Mouse (Mus musculus): ENCODE data around the gene Uevld.
"Not testable (repeated sequence)": the region's sequence is repeated elsewhere in the genome, so short reads cannot be mapped to it uniquely, and the experiment has no call there.

Gene Uevld

DNA sequence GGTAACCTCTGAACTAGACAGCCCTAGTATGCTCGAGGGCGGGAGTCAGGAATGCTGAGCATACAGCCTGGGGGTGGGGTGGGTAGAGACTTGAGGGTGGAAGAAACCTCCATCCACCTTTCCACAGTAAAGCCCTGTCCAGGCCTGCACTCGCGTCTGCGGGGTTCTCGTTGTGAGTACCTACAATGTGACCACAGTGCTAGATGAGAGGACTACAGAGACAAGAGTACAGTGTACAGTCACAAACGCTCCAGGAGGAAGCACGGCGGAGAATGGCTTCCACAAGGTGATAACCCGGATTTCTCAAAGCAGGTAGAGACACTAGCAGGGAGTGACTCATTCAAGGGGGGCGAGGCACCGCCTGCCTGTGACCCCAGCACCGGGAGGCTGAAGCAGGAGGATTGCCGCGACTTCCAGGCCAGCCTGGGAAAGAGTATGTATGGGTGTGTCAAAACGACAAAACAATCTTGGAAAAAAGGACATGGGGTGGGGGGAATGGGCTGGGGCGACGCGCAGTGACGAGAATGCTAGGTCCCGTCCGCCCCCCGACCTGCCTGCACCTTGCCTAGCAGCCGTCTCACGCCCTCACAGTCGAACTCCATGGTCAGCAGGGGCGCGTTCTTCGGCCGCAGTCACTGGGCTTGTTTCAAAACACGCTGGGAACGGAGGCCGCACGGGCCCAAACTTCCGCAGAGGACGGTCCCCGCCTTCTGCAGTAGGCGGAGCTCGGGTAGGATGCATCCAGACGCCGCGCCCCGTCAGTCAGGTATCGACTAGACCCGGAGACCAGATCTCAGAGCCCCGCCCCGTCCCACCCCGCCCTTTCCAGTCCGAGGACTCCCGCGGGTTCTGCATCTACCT, at the start of gene Uevld:
Gene Uevld (minus strand): TSS at position 697 of the 861 bp plus-strand sequence.
- DNase-seq (ENCODE audit: low read depth, low spot score) = peak; percentile 82

DNA sequence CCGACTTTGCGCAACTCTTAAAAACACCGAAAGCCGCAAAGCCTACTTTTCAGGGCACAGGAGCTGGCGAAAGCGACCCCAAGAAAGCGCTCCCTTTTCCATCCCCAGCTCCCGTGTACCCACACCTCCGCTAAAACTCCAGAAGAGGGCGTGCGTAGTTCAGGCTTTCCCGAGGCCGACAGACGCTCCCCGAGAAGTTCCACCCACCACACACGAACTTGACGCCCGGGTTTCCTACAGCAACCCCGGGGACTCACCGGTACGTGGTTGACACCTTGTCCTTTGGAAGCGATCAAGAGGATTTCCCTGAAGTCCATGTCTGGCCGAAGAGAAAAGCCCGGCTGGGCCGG, 49.5 kb upstream of the Uevld start:
- no peak for DNase-seq (ENCODE audit: low read depth, low spot score)

DNA sequence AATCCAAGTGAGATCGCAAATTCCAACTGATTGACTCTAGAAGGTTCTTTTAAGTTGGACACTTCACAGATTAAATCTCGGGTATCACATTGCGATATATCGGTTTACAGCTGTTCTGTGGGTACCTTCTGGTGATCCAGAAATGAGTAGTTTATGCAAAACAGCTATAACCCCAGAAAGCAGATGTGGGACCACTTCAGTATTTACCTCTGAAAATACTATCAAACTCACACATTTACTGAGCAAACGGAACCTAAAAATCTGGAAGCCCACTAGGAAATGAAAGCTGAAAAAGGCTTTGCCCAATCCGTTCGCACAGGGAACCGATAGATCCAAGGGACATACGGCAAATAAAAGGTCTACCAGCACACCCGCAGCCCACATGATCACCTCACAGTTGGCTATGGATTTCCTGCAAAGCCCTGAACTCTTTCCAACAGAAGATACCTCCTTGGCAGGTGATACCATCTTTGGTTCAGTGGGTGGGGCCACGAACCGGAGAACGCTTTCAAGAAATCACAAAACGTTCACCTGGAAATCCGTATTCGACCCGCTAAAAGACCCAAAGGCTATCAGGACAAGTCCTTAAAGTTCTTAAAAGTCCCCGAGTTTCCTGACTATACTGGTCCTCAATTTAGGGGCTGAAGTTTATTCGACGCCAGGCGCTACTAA, 48.9 kb upstream of the Uevld start:
- no peak for DNase-seq (ENCODE audit: low read depth, low spot score)

DNA sequence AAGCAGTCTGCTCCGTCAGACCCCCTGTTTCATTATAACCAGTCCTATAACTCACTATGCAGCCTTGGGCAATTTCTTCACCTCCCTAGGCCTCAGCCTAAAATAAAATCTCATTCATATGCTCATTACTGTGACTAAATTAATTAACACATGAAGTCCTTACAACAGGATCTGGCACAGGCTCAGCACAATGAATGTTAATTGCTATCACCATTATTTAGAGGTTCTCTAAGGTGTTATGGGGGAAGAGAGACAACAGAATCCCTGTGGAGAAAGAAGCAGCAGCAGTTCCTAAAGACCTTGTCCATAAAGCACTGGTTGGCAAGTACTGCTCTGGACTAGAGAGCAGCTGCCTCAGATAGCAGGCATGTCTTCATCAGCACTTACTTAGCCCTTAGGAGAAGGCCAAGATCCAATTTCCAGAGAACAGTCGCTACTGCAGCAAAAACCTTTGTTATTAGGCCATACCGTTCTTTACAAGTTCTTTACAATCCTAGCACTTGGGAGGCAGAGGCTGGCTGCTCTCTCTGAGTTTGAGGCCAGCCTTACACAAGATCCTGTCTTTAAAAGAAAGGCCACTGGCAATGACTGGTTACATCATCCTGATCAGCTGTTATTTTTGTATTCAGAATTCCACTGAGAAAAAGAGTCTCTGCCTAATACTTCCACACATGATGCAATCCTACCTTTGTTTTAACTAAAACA, 45.2 kb upstream of the Uevld start:
- no peak for DNase-seq (ENCODE audit: low read depth, low spot score)

DNA sequence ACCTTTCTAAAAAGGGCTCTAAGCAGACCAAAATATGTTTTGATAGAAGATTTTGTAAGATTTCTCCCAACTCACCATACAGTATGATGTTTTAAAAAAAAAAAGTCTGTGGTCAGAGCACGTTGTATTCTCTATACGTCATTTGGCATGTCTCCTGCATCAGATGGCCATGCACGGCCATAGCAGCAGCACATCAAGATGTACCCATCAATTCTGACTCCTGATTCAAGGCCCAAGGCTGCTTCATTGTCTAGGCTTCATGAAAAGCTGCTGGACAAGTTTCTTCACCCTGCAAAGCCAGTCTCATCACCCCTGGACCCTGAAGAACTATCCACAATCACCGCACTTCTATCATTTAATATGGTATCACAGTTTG, 43.6 kb upstream of the Uevld start:
- DNase-seq (ENCODE audit: low read depth, low spot score) = no peak

DNA sequence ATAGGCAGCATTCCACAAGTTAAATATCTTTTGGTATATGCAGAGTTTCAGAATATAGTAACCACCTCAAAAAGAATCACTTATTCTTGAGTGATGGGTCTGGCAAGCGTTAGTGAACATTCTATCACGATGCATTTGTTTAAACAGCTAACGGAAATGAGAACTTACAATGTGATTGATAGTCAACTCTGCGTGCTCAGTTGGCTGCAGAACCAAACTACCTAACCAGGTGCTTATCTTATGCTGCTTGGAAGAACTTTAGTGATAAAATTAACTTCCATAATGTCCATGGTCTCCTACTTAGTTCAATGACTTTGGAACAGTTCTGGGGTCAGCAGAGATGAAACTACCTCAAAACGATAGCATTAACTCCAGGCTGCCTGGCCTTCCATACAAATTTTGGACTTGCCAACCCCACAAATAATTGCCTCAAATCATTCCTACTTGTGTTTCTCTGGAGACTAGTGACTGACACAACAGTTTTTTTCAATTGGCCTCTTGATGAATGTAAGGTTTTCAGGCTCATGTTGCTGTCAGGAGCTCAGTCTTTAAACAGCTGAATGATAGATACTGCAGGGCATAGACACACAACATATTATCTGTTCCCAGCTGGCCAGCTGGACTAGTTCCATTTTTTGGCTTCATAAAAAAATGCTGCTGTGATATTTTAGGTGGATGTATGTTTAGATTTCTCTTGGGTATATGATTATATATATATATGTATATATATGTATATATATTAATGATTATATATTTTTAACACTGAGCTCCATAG, 43.0 kb upstream of the Uevld start:
- DNase-seq (ENCODE audit: low read depth, low spot score) = no peak

DNA sequence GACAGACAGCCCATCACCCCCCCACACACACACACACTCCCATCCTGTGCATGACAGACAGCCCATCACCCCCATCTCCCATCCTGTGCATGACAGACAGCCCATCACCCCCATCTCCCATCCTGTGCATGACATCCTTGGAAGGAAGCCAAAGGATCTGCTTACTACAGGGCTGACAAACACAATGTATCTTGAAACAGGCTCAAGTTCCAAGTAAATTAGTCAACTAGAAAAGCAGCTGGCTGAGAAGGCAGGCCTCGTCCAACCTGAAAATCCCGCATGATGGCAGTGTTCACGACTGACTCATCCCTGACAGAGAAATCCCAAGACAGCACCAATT, 42.3 kb upstream of the Uevld start:
- no peak for DNase-seq (ENCODE audit: low read depth, low spot score)

DNA sequence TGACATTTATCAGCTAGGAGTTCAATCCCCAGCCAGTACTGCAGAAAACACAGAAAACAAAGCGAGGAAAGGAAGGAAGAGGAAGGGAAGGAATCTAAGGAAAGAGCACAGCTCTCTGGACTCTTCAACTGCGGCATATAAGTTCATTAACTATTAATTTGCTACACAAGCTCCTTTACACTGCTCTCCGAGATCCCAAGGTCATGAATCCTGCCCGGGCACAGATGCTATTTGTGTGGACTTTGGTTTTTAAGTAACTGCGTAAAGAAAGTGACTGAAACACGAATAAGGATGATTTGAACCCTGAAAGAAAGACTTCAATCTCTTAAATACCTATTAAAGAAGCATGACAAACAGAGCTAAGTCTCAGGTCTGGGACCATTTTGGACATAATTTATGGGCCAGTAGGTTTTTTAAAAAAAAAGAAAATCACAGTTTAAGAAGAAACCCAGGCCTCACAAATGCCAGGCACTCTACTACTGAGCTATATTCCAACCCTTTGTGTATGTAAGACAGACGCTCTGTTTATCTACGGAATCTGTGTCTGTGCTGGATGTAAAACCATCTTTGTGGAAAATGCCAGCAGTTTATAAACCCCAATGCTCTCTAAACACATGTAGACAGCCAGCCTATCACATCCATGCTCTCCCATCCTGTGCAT, 41.8 kb upstream of the Uevld start:
- DNase-seq (ENCODE audit: low read depth, low spot score) = no peak

DNA sequence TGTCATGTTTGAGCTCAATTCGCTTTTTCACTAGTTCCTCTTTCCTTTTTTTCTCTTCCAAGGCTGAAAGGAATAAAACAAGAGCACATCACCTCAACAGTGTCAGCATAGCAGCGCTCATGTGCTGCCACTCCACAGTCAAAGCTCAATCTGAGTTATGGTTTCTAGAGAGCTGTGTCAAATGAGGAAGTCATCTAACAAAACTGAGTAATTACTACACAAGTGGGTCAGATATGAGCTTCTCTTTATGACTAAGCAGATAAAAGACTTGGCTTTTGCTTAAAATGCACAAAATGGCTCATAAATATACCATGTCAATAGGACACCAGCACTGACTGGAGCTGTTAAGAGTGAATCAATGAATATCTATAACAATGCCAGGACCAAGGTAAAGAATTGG, 40.6 kb upstream of the Uevld start:
- no peak for DNase-seq (ENCODE audit: low read depth, low spot score)

DNA sequence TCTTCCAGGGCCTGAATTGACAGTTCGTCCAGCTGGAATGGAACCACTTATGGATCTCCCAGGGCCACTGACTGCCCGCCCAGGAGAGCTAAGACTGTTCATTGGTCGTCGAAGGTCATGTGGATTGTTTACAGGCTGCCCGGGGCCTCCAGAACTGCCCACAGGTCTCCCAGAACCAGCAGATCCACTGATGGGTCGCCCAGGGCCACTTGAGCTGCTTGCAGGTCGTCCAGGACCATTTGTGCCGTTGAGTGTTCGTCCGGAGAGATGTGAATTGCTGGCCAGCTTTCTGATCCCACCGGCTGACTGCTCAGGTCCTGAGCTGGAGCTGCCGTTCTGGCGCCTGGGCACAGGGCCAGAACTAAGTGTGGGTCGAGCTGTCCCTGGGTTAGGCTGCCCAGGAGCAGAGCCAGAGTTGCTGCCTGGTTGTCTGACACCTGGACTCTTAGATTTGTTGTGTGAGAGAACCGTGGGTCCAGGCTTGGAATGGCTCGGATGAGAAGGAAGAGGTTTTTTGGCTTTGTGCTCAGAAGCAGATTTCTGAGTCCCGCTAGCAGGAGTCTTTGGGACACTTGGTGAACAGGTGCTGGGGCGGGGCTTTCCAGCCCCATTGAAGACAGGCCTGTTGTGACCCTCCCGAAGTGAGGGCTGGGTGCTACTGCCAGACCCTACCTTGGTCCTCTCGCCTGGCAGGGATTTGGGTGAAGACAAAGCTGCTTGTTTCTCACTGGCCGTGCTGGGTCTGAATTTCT, 39.5 kb upstream of the Uevld start:
- no peak for DNase-seq (ENCODE audit: low read depth, low spot score)

DNA sequence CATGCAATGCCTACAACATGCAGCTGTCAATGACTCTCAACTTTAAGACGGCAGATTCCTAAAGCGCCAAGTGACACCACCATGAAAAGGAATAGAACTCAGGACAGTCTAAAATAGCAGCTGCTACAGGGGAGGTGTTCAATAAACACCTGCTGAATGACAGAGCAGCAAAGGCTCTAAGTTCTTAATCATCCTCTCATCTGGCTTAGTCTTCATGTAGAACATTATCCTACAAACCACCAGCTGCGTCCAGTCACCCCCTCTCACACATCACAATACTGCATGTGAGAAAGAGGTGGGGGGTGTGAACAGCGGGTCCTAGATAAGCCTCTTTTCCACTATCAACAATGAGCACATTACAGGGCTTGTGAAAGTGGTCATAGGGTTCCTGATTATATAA, 38.7 kb upstream of the Uevld start:
- DNase-seq (ENCODE audit: low read depth, low spot score) = no peak

DNA sequence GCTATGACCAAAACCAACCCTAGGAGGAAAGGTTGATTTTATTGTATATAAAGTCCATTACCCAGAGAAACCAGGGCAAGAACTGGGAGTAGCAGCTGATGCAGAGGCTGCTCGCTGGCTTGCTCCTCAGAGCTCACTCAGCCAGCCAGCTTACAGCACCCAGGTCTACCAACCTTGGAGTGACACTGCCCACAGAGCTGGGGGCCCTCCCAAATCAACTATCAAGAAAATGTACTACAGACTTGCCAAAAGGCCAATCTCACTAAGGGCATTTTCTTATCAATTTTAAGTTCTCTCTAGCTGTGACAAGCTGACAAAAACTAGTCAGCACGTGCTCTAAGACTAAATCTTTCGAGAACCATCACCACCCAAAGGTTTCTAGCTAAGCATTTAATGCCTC, 37.2 kb upstream of the Uevld start:
- DNase-seq (ENCODE audit: low read depth, low spot score) = no peak

DNA sequence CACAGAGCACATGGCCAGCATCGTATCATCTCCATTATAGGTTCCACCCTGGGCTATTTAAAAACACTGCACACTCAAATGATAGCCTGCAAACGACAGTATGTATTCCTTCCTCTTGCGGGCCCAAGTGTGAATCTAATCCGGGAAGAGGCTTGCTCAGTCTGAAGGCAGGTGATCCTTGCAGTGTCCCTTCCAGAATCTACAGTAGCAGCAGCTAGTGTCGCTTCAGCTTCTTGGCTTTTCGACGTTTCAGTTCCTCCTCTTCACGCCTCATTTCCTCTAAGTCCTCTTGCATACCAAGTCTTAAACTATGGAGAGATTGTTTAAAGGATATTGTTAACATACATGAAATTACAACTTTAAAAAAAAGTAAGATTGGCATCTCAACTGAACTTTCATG, 34.8 kb upstream of the Uevld start:
- no peak for DNase-seq (ENCODE audit: low read depth, low spot score)

DNA sequence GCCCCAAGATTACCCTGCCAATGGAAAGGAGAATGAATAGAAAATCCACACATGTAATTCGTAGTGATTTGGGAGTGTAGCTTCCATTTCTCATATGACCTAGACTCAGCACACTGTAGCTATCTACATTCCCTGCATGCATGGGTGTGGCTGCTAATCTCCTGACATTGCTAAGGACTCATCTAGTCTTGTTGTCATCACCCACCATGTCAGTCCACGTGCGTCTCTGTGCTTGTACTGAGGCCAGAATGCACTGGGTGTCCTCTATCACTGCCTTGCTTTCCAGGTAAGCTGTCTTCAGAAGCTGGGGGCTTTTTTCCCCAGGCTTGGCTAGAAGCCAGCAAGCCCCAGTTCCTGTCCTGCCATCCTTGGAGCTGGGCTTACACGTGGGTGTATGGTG, 31.1 kb upstream of the Uevld start:
- DNase-seq (ENCODE audit: low read depth, low spot score) = not testable (repeated sequence)

DNA sequence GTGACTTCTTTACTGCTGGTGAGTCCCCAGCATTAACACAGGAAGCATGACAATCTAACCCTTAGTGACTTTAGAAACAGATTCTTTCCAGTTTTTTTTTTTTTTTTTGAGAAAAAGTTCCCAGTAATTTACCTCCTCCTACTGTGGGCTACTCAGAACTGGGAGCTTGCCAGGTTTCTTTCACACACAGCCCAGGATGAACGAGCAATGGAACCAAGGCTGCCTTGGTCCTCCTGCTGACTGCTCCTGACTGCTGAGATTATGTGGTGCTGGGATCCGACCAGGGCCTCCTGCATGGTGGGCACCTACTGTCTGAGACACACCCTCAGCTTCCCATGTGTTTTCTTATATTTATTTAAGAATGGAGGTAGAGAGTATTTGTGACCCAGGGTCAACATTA, 28.7 kb upstream of the Uevld start:
- DNase-seq (ENCODE audit: low read depth, low spot score) = no peak

DNA sequence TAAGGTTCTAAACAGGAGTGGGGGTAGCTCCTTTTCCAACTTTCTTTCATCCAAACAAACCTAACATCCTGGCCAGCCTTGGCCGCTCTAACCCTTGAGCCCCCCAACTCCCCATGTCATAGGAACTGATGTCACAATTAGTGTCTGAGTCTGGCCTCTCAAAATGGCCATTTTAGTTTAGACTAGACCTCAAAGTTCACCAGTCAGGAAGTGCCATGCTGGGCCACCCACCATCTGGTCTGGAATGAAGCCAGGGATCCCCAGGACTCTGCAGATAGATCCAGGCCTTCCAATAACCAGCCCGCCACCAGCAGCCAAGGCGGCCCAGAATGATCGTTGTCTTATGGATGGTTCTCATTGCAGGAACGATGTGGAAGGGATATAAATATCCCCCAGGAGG, 28.3 kb upstream of the Uevld start:
- no peak for DNase-seq (ENCODE audit: low read depth, low spot score)

DNA sequence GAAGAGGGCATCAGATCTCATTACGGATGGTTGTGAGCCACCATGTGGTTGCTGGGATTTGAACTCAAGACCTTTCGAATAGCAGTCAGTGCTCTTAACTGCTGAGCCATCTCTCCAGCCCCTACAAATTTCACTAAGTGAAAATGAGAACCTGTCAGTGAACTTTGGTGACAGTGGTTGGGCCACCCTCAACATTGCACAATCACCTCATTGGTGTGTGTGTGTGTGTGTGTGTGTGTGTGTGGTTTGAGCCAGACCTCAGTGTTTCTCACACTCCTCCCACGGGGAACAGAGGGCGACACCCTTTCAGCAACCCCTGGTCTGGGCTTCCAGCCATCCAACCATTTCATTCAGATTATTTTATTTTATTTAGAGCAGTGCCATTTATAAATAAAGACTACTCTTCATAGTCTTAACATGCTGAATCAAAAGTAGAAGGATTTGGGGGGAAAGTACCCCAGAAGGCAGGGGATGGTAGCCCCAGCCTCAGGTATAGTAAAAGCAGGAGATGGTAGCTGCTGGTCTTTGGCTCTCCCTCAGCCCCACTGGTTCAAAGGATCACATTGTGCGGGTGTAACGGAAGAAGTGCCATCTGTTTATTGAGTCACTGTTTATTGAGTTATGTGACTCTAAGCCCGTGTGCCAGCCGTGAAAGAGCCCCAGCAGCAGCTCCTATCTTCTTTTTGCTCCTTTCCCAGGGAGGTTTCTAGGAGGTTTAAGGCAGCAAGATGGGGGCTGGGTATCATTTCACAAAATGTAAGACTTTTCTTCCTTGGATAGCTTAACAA, 27.6 kb upstream of the Uevld start:
- no peak for DNase-seq (ENCODE audit: low read depth, low spot score)

DNA sequence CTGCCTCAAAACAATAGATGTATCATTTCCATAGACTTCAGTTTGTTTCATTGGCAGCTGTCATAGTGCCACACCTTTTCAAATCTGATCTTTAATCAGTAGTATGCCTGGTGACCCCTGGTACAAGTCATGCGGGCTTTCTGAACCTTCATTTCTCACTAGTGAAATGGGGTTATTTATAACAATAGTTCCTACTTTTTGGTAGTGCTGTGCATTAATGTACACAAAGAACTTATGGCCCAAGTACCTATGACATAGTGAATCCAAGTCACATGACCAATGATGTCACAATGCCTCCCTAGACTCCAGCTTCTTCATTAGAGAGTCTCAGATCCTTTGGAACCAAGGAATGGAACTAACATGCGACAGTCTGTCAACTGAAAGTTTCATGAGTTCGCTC, 25.0 kb upstream of the Uevld start, which contains the start of gene Gm9999:
Gene Gm9999 (plus strand): TSS at position 301 of the 400 bp plus-strand sequence.
- no peak for DNase-seq (ENCODE audit: low read depth, low spot score)

DNA sequence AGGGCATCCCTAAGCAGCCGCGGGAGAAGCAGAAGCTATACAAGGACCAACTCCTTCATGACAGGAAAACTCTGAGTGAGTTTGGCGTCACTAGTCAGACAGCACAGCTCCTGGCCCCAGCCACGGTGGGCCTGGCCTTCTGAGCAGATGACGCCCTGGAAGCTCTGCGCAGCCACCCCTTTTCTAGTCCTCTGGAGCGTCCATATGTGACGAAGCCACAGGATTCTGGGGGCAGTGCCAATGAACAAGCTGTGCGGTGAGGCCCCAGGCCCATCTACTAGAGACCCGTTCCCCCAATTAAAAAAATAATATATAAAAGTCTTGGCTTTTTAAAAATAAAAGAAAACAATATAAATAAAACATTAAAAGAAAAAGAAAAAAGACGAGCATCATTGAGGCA, 17.1 kb upstream of the Uevld start:
- no peak for DNase-seq (ENCODE audit: low read depth, low spot score)

DNA sequence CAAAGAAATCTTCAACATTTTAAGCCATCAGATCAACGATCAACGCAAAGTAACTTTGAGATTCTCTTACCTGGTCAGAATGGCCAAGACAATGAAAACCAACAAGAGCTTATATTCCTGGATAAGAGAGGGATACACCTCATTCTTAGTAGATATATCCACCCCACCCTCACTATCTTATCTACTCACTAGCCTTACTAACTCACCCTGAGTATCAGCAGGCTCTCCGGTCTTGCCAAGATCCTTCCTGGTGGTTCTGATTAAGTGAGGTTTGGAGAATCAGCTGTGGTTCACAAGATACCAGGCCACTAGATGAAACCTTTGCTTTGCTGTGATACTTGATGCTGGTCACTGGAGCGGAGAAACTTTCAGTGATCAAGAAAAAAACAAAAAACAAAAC, 16.3 kb upstream of the Uevld start:
- DNase-seq (ENCODE audit: low read depth, low spot score) = no peak

Measured in retina, postnatal 7 days (tissue).